Mouse (Mus musculus): ENCODE measurements around the gene Pif1. TPM values are rescaled to one million over a fixed set of nuclear protein-coding genes. Genes with fewer than 3 reads are reported as not detected.

The Pif1 gene
- polyA plus RNA-seq, 1 experiment: 0.36 TPM

DNA sequence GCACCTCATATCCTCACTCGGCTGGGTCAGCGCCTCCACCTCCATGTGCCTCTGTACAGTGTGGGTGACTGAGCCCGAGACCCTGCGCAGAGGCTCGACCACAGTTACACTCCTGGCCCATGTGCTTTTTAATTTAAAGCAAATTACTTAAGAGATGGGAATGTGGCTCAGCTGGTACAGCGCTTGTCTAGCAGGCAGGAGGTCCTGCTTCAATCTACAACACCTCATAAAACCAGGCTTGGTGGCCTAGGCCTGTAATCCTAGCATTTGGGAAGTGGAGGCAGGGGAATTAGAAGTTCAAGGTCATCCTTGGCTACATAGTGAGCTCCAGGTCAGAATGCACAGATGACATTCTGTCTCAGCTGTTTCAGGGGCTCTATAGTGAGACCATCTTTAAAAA is 28.2 kb upstream of the Pif1 start:
- no peak for DNase-seq (ENCODE audit: low spot score)

DNA sequence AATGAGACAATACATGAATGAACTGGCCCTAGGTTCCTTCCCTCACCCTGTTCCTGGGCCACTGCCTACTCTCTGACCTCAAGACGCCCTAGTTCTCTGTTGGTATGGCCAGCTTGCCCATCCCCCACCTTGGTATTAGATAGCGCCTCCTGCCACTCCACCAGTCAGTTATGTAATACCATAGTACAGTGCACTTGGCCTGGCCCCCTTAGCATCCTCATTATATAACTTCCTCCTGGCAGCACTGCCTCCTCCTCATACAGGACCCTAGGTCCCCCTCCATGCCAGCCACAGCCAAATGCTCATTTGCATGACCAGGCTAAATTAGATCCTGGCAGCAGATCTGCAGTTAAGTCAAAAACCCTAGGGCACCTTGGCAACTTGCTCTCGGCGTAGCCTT is 25.9 kb upstream of the Pif1 start:
- DNase-seq (ENCODE audit: low spot score): no peak

DNA sequence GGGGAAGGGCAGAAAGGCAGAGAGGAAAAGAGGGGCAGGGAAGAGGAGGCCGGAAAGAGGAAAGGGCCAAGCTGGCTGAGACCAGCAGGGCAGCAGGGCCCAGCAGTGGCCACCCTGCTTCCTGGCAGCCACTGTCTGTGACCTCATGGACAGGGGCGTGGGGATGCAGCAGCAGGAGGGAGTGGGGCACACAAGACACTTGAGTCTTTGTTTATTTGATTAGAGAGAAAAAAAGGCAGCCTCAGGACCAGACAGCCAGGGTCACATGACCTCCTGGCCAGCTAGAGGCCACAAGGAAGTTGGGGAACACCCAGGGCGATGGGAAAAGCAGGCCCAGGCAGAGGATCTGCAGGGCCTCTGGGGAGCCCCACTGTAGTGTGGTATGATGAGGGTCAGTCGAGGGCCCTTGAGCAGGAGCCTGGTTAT is 24.9 kb upstream of the Pif1 start:
- DNase-seq (ENCODE audit: low spot score): no peak

DNA sequence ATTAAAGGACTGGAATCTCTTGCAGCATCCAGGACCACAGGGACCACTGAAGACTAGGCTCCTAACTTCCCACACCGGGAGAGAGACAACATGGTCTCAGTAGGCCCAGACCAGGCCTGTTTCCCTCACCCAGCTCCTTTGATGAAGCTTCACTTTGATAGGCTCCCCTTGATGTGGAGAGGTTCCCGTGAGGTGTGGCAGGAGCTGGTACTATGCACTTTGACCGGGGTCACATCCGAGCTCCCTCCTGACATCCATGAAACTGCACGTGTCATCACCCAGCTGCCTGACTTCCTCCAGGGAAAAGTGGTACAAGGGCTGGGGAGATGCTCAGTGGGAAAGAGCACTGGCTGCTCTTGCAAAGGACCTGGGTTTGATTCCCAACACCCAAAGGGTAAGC is 23.9 kb upstream of the Pif1 start:
- no peak for DNase-seq (ENCODE audit: low spot score)

DNA sequence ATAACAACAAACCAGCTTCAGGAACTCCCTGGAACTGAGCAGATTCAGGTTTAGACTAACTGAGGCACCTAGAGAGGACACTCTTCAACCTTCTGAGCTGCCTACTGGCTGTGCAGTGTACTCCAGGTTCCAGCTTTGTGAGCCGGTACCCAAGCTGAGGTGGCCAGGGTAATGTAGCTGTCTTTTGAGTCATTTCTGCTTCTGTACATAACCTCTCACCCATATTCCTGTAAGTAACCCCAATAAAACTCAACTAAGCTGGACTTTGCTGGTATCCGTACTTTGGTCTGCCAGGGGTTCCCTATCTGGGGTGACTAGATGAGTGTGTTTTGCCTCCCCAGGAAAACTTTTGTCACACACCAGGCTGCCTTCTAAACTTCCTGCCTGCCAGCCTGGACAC is 22.3 kb upstream of the Pif1 start:
- no peak for DNase-seq (ENCODE audit: low spot score)

DNA sequence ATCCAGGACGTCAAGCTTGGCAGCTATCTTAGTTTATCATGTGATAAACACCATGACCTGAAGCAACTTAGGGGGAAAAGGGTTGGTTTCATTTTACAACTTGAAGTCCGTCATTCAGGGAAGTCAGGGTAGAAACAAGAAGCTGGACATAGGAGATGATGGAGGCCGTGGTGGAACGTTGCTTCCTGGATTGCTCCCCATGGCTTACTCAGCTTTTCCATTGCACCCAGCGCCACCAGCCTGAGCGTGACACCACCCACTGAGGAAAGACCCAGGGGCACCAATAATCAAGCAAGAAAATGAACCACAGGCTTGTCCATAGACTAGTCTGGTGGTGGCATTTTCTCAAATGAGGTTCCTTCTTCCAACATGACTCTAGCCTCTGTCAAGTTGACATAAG is 18.2 kb upstream of the Pif1 start:
- DNase-seq (ENCODE audit: low spot score): no peak

DNA sequence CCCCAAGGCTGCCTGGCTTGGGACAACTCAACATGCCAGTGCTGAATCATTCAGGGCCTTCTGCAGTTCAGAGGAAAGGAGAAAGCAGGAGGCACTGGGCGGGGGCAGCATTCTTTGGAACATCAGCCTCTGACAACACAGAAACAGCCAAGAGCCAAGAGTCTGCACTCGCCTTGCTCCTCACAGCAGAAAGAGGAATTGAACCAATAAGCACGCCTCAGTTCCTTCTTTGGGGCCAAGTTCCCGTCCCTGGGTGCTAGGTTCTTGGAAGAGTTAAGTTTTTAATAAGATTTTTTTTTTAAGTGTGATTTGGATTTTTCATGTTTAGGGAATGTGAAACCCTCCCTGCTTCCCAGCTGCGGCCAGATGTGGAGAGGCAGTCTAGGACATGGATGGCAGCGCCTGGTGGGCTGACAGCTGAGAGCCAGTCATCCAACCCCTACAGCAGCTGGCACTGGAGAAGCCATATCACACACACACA is 17.4 kb upstream of the Pif1 start:
- DNase-seq (ENCODE audit: low spot score): no peak

DNA sequence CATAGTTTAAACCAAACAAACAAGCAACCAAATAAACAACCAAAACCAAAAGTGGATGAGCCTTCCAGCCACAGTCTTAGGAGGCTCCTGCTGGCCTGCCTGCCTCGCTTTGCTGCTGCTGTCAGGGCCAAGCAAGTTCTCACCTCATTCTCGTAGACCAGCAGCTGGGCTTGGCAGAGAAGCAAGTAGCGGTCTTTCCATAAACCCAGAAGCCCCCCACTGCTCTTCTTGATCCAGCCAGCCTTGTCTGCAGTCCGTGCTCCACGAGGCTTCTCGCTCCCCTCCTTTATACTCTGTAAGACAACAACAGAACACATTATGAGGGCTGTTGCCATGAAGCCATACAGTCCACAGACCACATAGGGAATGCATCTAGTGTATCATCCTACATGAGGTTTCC is 14.1 kb upstream of the Pif1 start:
- DNase-seq (ENCODE audit: low spot score): no peak

DNA sequence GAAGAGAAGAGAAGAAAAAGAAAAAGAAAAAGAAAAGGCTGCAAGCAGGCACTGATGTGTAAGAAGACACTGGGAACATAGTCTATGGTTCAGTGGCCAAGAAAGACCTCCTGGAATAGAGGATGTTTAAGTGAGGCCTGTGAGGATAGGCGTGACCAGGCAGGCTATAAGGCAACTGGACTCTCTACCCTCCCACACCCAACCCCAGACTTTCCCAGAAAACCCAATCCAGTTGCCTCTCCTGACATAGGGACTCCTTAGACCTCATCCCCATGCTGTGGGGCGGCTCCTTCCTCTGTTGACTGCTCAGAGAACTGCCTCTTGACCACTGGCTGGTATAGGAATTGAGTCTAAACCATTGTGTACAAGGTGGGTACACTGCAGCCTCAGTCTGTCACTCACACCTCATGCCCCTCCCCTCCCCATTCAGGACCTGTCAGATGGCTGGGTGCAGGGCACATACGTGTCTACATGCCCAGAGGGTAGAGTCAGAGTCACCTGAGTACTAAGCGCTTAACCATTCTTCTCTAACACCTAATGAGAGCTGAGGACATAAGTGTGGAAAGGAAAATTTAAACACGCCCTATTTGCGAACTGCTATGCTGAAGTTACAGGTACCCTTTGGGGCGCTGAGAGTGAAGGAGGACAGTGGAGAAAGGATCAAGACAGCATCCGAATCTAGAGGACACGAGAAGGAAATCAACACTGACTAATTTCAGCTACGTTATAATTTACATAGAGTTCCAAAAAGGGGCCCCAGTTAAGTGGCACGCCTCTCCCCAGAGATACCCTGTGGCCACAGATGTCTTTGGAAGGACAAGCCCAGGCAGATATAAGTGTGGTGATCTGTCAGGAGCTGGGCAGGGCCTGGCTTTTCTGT is 12.2 kb upstream of the Pif1 start:
- DNase-seq (ENCODE audit: low spot score): no peak

DNA sequence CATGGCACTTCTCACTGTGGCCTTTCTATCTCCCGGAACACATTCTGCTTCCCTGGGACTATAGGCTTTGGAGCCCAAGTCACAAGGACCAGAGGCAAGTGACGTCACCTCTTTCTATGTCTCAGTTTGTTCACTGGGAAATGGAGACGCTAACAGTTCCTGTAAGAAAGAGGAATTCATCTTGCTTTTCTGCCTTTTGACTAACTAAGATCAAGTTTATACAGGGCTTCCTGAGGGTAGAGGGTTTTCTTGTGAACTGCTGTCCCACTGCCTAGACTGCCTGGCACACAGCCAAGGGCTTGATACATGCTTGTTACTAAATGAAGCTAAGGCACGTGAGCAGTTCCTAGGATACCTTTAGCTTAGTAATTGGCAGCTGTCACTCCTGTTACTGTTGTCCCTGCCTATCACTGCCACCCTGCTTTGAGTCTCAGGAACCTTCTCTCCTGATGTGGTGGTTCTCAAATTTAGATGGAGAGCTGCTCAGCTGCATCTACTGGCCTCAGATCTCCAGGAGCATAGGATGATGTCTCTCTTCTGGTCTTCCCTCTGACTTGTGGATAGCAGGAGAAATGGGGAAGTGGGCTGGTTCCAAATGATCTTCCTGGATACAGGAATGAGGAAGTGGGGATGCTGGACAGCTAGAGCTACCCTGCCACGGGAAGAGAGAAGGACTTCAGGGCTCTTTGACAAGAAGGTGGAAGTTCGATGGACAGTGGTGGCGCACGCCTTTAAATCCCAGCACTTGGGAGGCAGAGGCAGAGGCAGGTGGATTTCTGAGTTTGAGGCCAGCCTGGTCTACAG is 11.4 kb upstream of the Pif1 start:
- DNase-seq (ENCODE audit: low spot score): no peak

DNA sequence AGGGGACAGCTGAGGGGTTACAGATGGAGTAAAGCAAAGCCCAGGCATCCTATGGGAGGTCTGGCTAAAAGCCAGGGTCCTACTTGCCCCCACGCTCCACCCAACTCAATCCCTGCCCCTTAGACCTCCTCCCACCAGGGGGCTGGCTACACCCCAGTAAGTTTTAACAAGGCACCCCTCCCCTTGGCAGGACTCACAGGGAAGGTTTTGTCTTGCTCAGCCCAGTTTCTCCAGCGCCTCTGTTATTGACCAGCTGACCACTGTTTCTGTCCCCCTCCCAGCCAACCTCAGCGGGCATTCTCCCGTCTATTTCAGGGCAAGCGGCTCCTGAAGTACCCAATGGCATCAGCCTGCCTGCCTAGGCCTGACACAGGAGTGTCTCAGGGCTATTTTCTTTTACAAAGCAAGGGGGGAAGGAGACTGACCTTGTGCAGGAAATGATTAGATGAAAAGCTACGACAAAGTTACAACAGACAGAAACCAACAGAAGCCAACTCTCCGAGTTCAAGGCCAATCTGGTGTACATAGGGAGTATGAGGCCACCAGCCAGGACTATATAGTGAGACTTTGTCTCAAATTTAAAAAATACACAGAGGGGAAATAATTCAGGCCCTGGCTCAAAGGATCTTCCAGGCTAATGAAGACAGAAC is 10.0 kb upstream of the Pif1 start:
- DNase-seq (ENCODE audit: low spot score): no peak

DNA sequence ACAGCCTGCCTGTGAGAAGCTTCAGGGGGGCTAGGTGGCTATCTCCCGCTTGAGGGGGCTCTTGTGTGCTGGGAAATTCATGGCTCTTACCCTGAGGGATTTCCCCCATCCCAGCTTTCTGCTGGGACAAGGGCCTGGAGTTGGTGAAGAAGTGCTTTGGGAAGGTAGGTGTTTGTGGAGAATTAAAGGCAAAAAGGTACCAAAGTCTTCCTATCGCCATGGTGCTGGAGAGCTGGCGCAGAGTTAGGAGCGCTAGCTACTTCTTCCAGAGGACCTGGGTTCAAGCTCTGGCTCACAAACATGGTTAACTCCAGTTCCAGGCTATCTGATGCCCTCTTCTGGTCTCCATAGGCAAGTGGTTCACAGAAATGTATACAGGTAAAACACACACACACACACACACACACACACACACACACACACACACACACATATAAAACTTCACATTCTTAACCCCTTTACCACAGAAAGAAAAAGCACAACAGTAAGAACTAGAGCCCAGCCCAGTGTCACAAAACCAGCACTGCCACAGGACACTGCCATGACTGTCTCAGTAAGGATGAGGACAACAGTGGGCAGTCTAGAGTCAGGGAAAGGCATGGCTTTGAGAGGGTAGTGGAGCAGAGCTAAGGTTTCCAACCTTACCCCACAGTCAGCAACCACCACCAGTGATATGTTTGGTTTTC is 9.3 kb upstream of the Pif1 start:
- DNase-seq (ENCODE audit: low spot score): no peak

DNA sequence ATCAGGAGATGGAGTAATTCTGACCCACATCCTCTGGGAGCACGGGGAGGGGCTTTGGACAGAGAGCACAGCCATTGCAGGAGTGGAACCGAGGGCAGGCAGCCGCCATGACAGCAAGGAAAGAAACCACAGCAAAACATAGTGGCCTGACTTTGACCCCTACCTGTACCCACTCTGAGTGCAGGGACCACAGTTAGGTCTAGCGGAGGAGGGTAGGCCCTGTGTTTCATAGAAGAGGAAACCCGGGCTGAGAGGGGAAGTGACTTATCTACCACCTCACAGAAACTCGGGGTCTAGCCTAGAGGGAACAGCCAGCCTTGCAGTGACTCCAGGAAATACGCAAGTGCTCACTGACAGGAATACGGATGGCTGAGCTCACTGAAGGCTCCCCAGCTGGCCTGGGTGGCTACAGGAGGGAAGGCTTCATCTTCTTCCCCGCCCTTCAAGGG is 8.1 kb upstream of the Pif1 start:
- no peak for DNase-seq (ENCODE audit: low spot score)

DNA sequence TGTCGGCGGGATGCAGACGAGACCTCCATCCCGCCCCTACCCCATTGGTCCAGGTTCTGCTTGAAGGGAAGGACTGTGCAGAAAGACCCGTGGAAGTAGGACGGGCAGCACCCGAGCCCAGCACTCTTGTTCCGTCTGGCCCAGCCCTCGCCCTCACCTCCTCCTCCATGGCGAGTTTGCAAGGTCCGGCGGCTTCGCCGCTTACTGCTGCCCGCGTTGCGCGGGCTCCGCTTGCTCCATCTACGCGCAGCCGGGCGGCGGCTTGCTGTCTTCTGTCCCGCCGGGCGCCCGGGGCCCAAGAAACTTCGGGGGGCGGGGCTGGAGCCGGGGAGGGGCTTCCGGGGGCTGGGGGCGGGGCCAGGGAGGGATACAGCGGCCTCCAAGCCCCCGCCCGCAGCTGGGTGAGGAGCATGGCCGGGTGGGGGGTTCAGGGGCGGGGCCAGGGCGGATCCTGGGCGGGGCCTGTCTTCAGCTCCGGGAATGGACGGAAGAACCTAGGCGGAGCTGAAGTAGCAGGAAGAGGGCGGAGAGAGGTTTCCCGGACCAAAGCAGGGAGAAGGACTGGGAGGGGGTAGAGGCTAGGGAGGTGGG is 7.1 kb upstream of the Pif1 start, which contains the start of gene Plekho2:
TSS of gene Plekho2 (minus strand) at position 260 of the 591 bp plus-strand sequence.
- peak; percentile 74 for DNase-seq (ENCODE audit: low spot score)

DNA sequence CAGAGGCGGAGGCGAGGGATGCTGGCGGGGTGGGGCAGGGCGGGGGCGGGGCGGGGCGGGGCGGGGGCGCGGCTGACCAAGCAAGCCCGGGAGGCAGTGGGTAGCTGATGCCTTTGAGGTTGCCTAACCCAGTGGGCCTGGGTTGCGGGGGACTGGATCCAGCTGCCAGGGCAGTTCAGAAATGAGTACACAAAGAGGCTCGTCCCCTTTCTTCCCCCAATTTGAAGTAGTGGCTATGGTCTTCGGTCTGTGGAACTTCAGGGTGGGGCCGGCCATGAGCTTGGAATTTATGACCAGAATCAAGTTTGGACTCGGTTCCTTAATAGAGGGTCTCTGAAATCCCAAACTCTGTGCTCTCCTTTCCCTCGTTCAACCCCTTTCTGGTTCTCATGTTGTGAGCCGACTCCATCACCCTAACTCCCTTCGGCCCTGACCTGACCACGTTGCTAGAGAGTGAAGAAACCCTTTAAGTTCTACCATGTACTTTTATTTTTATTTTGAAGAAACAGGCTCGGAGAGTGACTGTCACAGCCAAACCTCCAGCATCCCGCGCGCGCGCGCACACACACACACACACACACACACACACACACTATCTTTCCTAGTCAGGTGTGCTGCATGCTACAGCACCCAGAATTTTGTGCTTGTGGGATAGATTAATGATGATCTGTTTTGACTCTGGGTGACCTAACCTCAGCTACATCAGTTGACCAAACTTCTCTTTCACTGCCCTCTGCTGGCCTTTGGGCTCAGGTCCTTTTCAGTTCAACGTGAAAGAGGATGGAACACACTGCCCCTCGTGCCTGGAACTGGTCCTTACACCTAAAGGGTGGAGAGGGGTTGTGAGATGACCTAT is 6.3 kb upstream of the Pif1 start:
- peak; percentile 52 for DNase-seq (ENCODE audit: low spot score)

DNA sequence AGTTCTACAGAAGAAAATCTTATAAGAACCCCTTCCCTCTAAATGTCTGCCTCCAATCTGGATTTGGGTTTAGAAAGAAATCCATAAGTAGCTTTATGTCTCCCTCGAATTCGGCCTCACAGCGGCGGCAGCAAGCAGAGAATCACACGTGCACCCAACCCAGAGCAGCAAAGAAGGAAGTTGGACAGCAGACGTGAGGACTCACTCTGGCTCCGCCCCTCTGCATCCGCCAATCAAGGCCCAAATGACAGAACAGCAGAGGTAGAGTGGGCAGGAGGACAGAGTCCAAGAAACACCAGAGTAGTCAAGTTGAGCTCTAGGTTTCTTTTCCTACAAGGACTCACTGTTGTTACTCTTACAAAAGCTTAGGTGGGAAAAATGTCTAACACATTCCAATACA is 3.9 kb upstream of the Pif1 start:
- DNase-seq (ENCODE audit: low spot score): no peak

DNA sequence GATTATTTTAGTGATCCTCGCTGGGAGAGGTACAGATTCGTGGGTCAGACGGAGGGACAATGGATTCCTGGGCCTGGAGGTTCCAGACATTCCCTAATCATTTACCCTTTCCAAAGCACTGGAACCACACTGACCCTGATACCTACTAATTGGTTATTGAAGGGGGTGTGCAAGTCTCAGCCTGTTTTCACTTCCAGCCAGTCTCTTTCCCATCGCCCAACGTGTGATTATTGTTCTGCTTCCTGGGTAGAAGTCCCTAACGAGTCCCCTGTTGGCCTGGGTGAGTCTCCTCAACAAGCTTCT is 261 bp downstream of the Pif1 start:
- no peak for DNase-seq (ENCODE audit: low spot score)

DNA sequence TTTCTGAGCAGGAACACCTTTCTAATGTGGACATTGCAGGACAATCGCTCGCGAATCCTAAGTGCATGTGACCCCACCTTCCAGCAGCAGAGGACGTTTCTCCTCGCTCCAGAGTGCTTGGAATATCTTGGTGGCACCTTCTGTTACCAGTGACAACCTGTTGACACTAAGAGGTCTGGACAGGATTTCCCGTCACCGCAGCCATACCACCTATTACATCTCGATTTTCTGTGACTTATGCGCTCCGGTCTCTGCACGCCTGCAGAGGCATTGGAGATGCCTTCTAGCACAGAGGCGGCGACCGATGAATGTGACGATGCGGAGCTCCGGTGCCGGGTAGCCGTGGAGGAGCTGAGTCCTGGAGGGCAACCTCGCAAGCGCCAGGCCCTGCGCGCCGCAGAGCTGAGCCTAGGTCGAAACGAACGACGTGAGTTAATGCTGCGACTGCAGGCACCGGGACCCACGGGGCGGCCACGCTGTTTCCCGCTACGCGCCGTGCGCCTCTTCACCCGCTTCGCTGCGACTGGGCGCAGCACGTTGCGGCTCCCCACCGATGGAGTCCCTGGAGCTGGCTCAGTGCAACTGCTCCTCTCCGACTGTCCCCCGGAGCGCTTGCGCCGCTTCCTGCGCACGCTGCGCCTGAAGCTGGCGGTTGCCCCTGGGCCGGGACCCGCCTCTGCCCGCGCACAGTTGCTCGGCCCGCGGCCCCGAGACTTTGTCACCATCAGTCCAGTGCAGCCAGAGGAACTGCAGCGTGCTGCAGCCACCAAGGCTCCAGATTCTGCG is 806 bp downstream of the Pif1 start:
- no peak for DNase-seq (ENCODE audit: low spot score)

DNA sequence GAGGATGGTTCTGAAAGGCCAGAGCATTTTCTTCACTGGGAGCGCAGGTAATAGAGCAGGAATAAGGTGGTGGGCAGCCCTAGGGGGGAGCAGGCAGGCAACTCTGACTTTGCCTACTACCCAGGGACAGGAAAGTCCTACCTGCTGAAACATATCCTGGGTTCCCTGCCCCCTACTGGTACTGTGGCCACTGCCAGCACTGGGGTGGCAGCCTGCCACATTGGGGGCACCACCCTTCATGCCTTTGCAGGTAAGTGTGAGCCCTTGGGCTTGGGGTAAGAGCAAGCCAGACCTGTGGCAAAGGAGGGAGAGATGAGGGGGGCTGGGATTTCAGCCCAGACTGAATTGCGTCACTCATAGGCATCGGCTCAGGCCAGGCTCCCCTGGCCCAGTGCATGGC is 2.1 kb downstream of the Pif1 start:
- no peak for DNase-seq (ENCODE audit: low spot score)

DNA sequence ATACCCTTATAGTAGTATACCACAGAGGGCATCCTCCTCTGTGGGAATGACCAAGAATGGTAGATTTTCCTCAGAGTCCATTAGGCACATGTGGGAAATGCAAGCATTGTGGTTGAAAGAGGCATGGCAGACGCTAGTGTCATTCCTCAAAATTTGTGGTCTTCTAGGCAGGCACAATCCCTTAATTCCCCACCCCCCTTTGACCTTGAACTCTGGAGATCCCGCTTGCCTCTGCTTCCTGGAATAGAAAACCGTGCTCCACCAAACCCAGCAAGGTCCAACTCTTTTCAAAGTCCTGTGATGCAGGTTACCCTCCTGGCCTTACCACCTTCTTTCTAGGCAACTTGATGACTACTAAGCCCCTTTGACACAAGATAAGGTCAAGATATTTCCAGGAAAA is 5.8 kb downstream of the Pif1 start:
- DNase-seq (ENCODE audit: low spot score): no peak

Measured in urinary bladder, adult 2 months (tissue).